Comparison of ENCODE assay signal across 8 mouse cellular contexts in the genomic region with DNA sequence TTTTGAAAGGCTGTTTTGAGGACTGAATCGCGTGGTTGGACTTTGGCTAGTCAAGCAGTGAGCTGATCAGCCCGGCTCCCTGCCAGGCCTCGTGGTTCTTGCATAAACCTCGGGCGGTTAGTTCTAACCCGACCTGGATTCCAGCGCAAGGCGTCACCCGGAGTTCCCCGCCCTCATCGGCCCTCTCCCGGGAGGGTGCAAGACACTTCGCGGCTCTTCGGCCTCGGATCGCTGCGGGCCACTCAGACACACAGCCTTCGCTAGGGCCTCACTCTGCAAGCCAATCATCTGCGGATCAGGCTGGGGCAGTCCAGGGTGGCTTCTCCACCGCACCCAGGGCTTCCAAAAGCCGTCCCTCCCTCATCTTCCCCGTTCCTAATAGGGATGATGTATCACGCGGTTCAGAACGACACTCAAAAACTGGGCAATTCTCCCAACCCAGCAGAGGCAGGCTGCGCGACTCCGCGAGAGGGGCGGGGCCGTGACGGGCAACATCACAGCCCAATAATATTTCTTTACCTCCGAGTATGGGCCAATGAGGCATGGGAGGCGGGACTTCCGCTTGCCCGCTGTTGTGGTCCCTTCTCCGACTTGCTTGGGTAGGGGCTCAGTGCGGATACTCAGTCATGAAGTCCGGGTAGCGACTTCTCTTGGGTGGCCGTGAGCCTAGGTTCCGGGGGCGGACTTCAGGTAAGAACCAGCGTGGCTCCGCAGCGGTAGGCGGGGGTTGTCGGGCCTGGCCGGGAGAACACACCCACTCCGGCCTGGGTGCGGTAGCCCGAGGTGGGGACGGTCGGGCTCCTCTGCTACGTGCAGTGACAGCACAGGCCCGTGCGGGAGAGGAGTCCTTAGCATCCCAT. TPM values are rescaled to one million over a fixed set of nuclear protein-coding genes. Genes with fewer than 3 reads are reported as not detected.
DNase-seq lines count a peak whose midpoint lies in the region; ATAC-seq and TF ChIP-seq lines count a peak whose summit lies in the region.

A gene (plus strand): TSS at position 552 of the 860 bp plus-strand sequence.

- H3K27me3 ChIP-seq in embryonic facial prominence, embryonic 13.5 days, result no peaks in the 10 kb centered on the region
- H3K27me3 ChIP-seq in kidney, adult 2 months (replicated peaks; ENCODE audit: control insufficient read depth, insufficient read depth, low read length), result no peaks in the 10 kb centered on the region
- no peaks in the 10 kb centered on the region for H3K27me3 ChIP-seq in limb, embryonic 12.5 days
- no peaks in the 10 kb centered on the region for H3K27me3 ChIP-seq in midbrain, embryonic 15.5 days (replicated peaks)
- H3K27me3 ChIP-seq in spleen, adult 2 months (ENCODE audit: control insufficient read depth, insufficient read depth, low read length), result no peaks in the 10 kb centered on the region

- H3K4me2 ChIP-seq in embryonic facial prominence, embryonic 13.5 days, result peak within 1 kb of the TSS; percentile 74
- peak within 1 kb of the TSS; percentile 67 for H3K4me2 ChIP-seq in limb, embryonic 12.5 days
- H3K4me2 ChIP-seq in midbrain, embryonic 15.5 days, result peak within 1 kb of the TSS; percentile 80

- DNase-seq in 3134 (ENCODE audit: extremely low read depth, insufficient read length, low spot score), result peak; percentile 98
- peak; percentile 96 to 98 for DNase-seq in adrenal gland, postnatal 36 days
- peak; percentile 99 for DNase-seq in heart, adult 18-20 months
- DNase-seq in kidney, adult 2 months, result peak; percentile 99
- peak; percentile 79 to 94 for DNase-seq in spleen, adult 2 months (ENCODE audit: low read depth in 1 of 2, low spot score in 2 of 2)

- H3K36me3 ChIP-seq in embryonic facial prominence, embryonic 13.5 days, result no peaks in the 10 kb centered on the region
- no peaks in the 10 kb centered on the region for H3K36me3 ChIP-seq in kidney, adult 2 months (ENCODE audit: control insufficient read depth, insufficient read depth, low read length)
- no peaks in the 10 kb centered on the region for H3K36me3 ChIP-seq in limb, embryonic 12.5 days
- no peaks in the 10 kb centered on the region for H3K36me3 ChIP-seq in midbrain, embryonic 15.5 days (replicated peaks)
- no peaks in the 10 kb centered on the region for H3K36me3 ChIP-seq in spleen, adult 2 months (ENCODE audit: control insufficient read depth, insufficient read depth, low read length)

- no peaks in the 10 kb centered on the region for H3K9me3 ChIP-seq in embryonic facial prominence, embryonic 13.5 days
- no peaks in the 10 kb centered on the region for H3K9me3 ChIP-seq in limb, embryonic 12.5 days
- no peaks in the 10 kb centered on the region for H3K9me3 ChIP-seq in midbrain, embryonic 15.5 days

- H3K27ac ChIP-seq in embryonic facial prominence, embryonic 13.5 days, result peak within 1 kb of the TSS; percentile 95
- peak within 1 kb of the TSS; percentile 97 for H3K27ac ChIP-seq in kidney, adult 2 months (ENCODE audit: insufficient read depth, low read depth, low read length)
- H3K27ac ChIP-seq in limb, embryonic 12.5 days, result peak within 1 kb of the TSS; percentile 94
- peak within 1 kb of the TSS; percentile 95 for H3K27ac ChIP-seq in midbrain, embryonic 15.5 days
- H3K27ac ChIP-seq in spleen, adult 2 months (ENCODE audit: insufficient read depth, low read length), result peak within 1 kb of the TSS; percentile 93

- under 1% methylated on average over 59 of the region's 59 CpGs for WGBS in embryonic facial prominence, embryonic 13.5 days
- WGBS in kidney, adult 2 months, result under 1% methylated on average over 59 of the region's 59 CpGs
- WGBS in limb, embryonic 12.5 days, result under 1% methylated on average over 59 of the region's 59 CpGs
- WGBS in midbrain, embryonic 15.5 days, result under 1% methylated on average over 59 of the region's 59 CpGs
- WGBS in spleen, adult 2 months, result under 1% methylated on average over 59 of the region's 59 CpGs

- peak; percentile 13 for TF ChIP-seq POLR2A in kidney, adult 2 months (IDR thresholded peaks at IDR 0.05; ENCODE audit: low read depth, low read length)
- peak; percentile 69; the same call in 1 of the 2 replicates for TF ChIP-seq POLR2A in spleen, adult 2 months (IDR thresholded peaks at IDR 0.05; ENCODE audit: low read depth, low read length)

- peak within 1 kb of the TSS; percentile 85 for H3K9ac ChIP-seq in embryonic facial prominence, embryonic 13.5 days
- peak within 1 kb of the TSS; percentile 78 for H3K9ac ChIP-seq in limb, embryonic 12.5 days (replicated peaks)
- H3K9ac ChIP-seq in midbrain, embryonic 15.5 days, result peak within 1 kb of the TSS; percentile 66

- peaks cover 12% of the 10 kb centered on the region for H3K4me1 ChIP-seq in embryonic facial prominence, embryonic 13.5 days
- peaks cover 3% of the 10 kb centered on the region; the same call in 1 of the 2 replicates for H3K4me1 ChIP-seq in kidney, adult 2 months (ENCODE audit: control insufficient read depth, insufficient read depth, low read length)
- H3K4me1 ChIP-seq in limb, embryonic 12.5 days (replicated peaks), result peaks cover 5% of the 10 kb centered on the region
- peaks cover 19% of the 10 kb centered on the region for H3K4me1 ChIP-seq in midbrain, embryonic 15.5 days
- no peaks in the 10 kb centered on the region; the same call in 1 of the 2 replicates for H3K4me1 ChIP-seq in spleen, adult 2 months (ENCODE audit: control insufficient read depth, insufficient read depth, insufficient read length)

- no peak for TF ChIP-seq CTCF in kidney, adult 2 months (conservative IDR thresholded peaks at IDR 0.05; ENCODE audit: insufficient read depth, insufficient read length, low read depth, low read length)
- no peak for TF ChIP-seq CTCF in spleen, adult 2 months (IDR thresholded peaks at IDR 0.05; ENCODE audit: extremely low read depth, insufficient read depth, insufficient read length, insufficient replicate concordance)

- ATAC-seq in embryonic facial prominence, embryonic 13.5 days (ENCODE audit: insufficient number of reproducible peaks, insufficient read depth, low FRiP score, low TSS enrichment, low read depth), result peak; percentile 98
- ATAC-seq in limb, embryonic 12.5 days (ENCODE audit: insufficient number of reproducible peaks, insufficient read depth, low FRiP score, low TSS enrichment, low read depth), result peak; percentile 100
- ATAC-seq in midbrain, embryonic 15.5 days (replicated peaks), result peak; percentile 100

- peak within 1 kb of the TSS; percentile 84 for H3K4me3 ChIP-seq in embryonic facial prominence, embryonic 13.5 days
- peak within 1 kb of the TSS; percentile 72 for H3K4me3 ChIP-seq in kidney, adult 2 months (ENCODE audit: insufficient read depth, low read depth, low read length)
- H3K4me3 ChIP-seq in limb, embryonic 12.5 days (replicated peaks), result peak within 1 kb of the TSS; percentile 77
- peak within 1 kb of the TSS; percentile 65 for H3K4me3 ChIP-seq in midbrain, embryonic 15.5 days
- H3K4me3 ChIP-seq in spleen, adult 2 months (ENCODE audit: extremely low read depth, insufficient read depth, insufficient read length), result peak within 1 kb of the TSS; percentile 69

RNA-seq across cellular contexts. Expression of the gene that starts here (rescaled TPM):
- total RNA-seq in adrenal gland, postnatal 36 days (2021), result 100 to 1,000 TPM in 1 of 2 experiments, 10 to 100 TPM in 1; 80.9 to 115 TPM
- polyA plus RNA-seq in embryonic facial prominence, embryonic 13.5 days (2015; fragmentation: Nextera tagmentation; extraction: Ambion mirVana), result 69.7 and 70.7 TPM in 2 replicates
- total RNA-seq in heart, adult 18-20 months (2021), result 10 to 100 TPM; 77.3 to 83.9 TPM
- polyA plus RNA-seq in kidney, adult 2 months (2012; rRNA removed), result 128 and 151 TPM in 2 replicates
- 48.5 and 53.0 TPM in 2 replicates for polyA plus RNA-seq in limb, embryonic 12.5 days (2016; fragmentation: Nextera tagmentation; extraction: Ambion mirVana)
- 69.0 and 76.6 TPM in 2 replicates for polyA plus RNA-seq in midbrain, embryonic 15.5 days (2015; fragmentation: Nextera tagmentation; extraction: Ambion mirVana)
- 20.7 and 28.1 TPM in 2 replicates for polyA plus RNA-seq in spleen, adult 2 months (2012; rRNA removed)

Comparison
In these comparisons a context has a peak if more than half of its experiments do, and no peak if none do; other contexts are left out.
1. Peak in every context shown above with its lines: DNase-seq, ATAC-seq, H3K4me3 ChIP-seq and H3K27ac ChIP-seq.